Mouse (Mus musculus) cortical plate, adult 2 months (tissue): ENCODE measurements around the gene Dtx2.

Source experiments
- CTCF ChIP-seq: fragments of 200-500 bp; IDR thresholded peaks from 2 replicates; pipeline ENCODE4 v1.5.1; 2011; ENCODE audit warnings: mild to moderate bottlenecking, control low read depth, low read length; ENCODE audit not compliant: insufficient read depth; ENCODE audit errors: extremely low read depth
- POLR2A ChIP-seq: fragments of 200-500 bp; IDR thresholded peaks from 2 replicates; pipeline ENCODE4 v1.6.1; 2011; ENCODE audit warnings: mild to moderate bottlenecking, low read length, control low read depth; ENCODE audit not compliant: insufficient read depth; ENCODE audit errors: extremely low read depth

GRCm38 (mm10) chr5:136054301-136055077 is 59.9 kb downstream of the Dtx2 start, which contains the start of gene Upk3bl:
- no peak for TF ChIP-seq CTCF
- no peak for TF ChIP-seq POLR2A
